Mouse (Mus musculus): Measurements from ENCODE around the gene Ubac2. TPM values are rescaled to one million over a fixed set of nuclear protein-coding genes. Genes with fewer than 3 reads are reported as not detected.

Ubac2 gene
- polyA plus RNA-seq, 1 experiment from 2014 or later, result 69.4 TPM

- H3K27me3 ChIP-seq (ENCODE audit: insufficient read depth, poor library complexity, severe bottlenecking), result no peaks in the 10 kb centered on the region
- no peaks in the 10 kb centered on the region for H3K9me3 ChIP-seq
- H3K4me1 ChIP-seq (replicated peaks), result no peaks in the 10 kb centered on the region; the same call in 1 of the 2 replicates
- H3K27ac ChIP-seq, result no peak overlapping the region
- no peak overlapping the region for H3K4me3 ChIP-seq
- H3K36me3 ChIP-seq, result 0 out of 2 replicates have a peak, but pooled peaks cover 4% of the 10 kb centered on the region
- WGBS, result 90% methylated on average over 2 of the region's 2 CpGs
- DNase-seq (ENCODE audit: low spot score), result no peak
Measured at GRCm38 (mm10) chr14:121897773-121898172, 19.4 kb downstream of the Ubac2 start.

- DNase-seq (ENCODE audit: low spot score), result no peak
- H3K27me3 ChIP-seq (ENCODE audit: insufficient read depth, poor library complexity, severe bottlenecking), result no peaks in the 10 kb centered on the region
- 92% methylated on average over 11 of the region's 11 CpGs for WGBS
- H3K36me3 ChIP-seq, result 0 out of 2 replicates have a peak, but pooled peaks cover 4% of the 10 kb centered on the region
- H3K4me3 ChIP-seq, result no peak overlapping the region
- no peaks in the 10 kb centered on the region; the same call in 1 of the 2 replicates for H3K4me1 ChIP-seq (replicated peaks)
- H3K27ac ChIP-seq, result no peak overlapping the region
- H3K9me3 ChIP-seq, result no peaks in the 10 kb centered on the region
Measured at GRCm38 (mm10) chr14:121898509-121898908, 20.1 kb downstream of the Ubac2 start.

GRCm38 (mm10) chr14:121899071-121899470, 20.7 kb downstream of the Ubac2 start:
- Histone ChIP-seq H3K4me3 (no peak overlapping the region), H3K27me3 (ENCODE audit: insufficient read depth, poor library complexity, severe bottlenecking) (no peaks in the 10 kb centered on the region), H3K9me3 (no peaks in the 10 kb centered on the region), H3K4me1 (replicated peaks) (no peaks in the 10 kb centered on the region; the same call in 1 of the 2 replicates), H3K27ac (no peak overlapping the region), H3K36me3 (0 out of 2 replicates have a peak, but pooled peaks cover 4% of the 10 kb centered on the region)
- no peak for DNase-seq (ENCODE audit: low spot score)
- WGBS, result 87% methylated on average over 3 of the region's 3 CpGs

DNA sequence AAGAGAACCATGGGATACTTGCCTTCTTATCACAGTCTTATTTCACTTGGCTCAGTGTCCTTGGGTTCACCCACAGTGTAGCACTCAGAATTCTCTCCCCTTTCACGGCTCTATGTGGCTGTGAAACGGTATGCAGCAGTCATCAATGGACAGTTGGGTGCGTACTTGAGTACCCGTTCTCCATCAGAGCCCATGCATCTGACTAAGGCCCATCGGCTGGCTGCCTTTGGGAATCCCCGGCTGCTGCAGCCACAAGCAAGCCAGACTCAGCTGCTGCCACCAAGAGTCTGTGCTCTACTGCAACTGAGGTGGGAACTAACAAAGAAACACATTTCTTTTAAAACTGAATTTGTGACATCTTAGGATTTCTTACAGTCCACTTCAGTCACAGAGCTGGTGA, 23.1 kb downstream of the Ubac2 start:
- Histone ChIP-seq H3K36me3 (peaks cover 20% of the 10 kb centered on the region), H3K4me3 (no peak overlapping the region), H3K27me3 (ENCODE audit: insufficient read depth, poor library complexity, severe bottlenecking) (no peaks in the 10 kb centered on the region), H3K9me3 (no peaks in the 10 kb centered on the region), H3K27ac (no peak overlapping the region), H3K4me1 (replicated peaks) (no peaks in the 10 kb centered on the region)
- no peak for DNase-seq (ENCODE audit: low spot score)
- 94% methylated on average over 6 of the region's 6 CpGs for WGBS

DNA sequence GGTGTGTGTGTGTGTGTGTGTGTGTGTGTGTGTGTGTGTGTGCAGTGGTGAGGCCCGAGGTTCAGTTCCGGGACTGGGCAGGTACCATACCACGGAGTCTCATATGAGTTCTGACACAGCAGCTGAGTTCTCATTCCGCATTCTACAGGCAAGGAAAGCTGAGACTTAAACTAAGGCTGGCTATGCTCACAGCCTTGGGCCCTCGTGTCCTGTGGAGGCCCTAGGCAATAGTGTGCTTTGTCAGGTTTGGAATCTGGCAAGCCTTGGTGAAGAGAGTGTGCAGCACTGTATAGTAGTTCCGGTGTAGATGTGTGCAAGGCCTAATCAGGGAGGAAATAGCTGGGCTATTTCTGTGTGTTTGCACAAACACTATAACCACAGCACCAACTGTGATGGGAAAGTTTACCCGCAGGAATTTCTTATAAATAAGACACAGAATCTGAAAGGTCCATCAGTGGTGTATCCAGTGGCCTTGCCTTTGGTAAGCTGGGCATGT, 25.0 kb downstream of the Ubac2 start:
- WGBS, result 93% methylated on average over 7 of the region's 7 CpGs
- Histone ChIP-seq H3K4me1 (replicated peaks) (no peaks in the 10 kb centered on the region), H3K27me3 (ENCODE audit: insufficient read depth, poor library complexity, severe bottlenecking) (no peaks in the 10 kb centered on the region), H3K27ac (no peak overlapping the region), H3K36me3 (peaks cover 38% of the 10 kb centered on the region), H3K4me3 (no peak overlapping the region), H3K9me3 (no peaks in the 10 kb centered on the region)
- no peak for DNase-seq (ENCODE audit: low spot score)

DNA sequence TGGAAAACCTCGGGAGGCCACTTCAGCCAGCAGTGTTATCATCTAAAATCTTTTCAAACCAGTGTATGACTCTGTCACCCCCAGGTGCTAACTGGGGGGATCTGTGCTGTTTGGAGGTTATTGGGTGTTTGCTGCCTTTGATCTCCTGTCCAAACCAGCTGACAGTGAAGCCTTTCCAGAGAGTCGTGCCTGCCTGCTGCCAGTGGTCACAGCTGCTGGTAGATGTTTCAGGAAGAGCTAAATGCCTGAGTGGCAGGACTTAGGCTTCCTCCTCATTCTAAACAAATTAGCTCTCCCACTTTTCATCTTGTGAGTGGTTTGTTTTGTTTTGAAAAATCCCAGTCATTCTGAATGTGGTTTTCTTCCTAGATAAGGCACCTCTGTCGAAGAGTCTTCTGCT, 26.3 kb downstream of the Ubac2 start:
- no peaks in the 10 kb centered on the region for H3K4me1 ChIP-seq (replicated peaks)
- no peak overlapping the region for H3K4me3 ChIP-seq
- H3K9me3 ChIP-seq, result no peaks in the 10 kb centered on the region
- H3K36me3 ChIP-seq, result peaks cover 49% of the 10 kb centered on the region
- H3K27me3 ChIP-seq (ENCODE audit: insufficient read depth, poor library complexity, severe bottlenecking), result no peaks in the 10 kb centered on the region
- no peak overlapping the region for H3K27ac ChIP-seq
- WGBS, result 75% methylated on average over 3 of the region's 3 CpGs
- no peak for DNase-seq (ENCODE audit: low spot score)

DNA sequence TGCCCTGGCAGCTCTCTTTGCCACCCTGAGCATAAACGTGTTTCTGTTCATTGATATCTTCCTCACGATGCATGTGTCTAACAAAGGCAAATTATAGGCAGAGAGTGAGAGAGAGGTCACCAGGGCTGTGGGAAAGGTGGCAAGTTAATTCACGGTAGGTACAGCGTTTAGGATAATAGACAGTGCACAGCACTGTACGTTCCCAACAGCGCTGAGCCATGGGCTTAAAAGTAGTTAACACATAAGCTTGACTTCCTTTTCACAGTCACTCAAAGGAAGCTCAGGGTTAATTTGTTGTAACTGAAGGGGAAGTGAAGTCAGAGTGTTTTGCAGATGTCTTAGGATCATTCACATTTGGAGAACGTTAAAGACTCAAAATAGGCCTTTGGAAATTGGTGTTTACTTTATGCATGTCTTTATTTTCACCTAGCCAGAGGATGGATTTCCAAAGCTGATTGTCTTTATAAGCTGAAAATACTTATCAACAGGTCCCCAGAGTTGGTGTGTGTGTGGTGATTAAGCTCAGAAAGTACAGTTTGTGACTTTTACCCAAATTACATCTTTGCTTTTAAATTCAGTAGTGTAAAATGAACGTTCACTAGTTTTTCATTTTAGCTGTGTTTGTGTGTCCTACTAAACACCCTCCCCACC, 28.0 kb downstream of the Ubac2 start:
- Histone ChIP-seq H3K36me3 (peaks cover 64% of the 10 kb centered on the region), H3K4me1 (replicated peaks) (no peaks in the 10 kb centered on the region), H3K9me3 (no peaks in the 10 kb centered on the region)

DNA sequence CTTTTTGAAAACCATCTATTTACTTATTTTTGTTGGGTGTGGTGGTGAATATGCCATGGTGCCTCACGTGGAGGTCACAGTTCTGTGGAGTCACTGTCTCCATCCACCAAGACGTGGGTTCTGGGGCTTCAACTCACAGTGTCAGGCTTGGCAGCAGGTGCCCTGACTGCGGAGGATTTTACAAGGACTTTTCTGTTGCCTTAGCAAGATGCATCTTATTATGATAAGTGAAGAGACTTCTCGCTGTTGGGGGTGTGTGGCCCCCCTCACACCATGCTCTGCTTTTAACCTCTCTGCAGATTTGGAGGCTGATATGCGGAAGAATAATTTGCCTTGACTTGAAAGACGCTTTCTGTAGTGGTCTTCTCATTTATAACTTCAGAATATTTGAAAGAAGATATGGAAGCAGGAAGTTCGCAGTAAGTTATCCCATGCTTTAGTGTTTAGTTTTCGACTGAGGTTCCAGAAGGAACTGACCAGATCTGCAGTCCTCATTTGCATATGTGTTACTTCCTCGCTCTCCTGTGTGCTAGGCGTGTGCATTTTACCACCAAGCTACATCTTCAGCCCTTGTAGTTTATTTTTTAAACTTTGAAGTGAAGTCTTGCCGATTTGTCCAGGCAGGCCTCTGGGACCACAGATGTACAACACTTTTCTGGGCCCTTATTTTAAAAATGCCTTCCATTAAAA, 28.7 kb downstream of the Ubac2 start:
- no peak overlapping the region for H3K4me3 ChIP-seq
- H3K36me3 ChIP-seq, result peaks cover 69% of the 10 kb centered on the region
- no peaks in the 10 kb centered on the region for H3K27me3 ChIP-seq (ENCODE audit: insufficient read depth, poor library complexity, severe bottlenecking)
- no peak overlapping the region for H3K27ac ChIP-seq
- H3K4me1 ChIP-seq (replicated peaks), result no peaks in the 10 kb centered on the region
- no peak for DNase-seq (ENCODE audit: low spot score)
- H3K9me3 ChIP-seq, result no peaks in the 10 kb centered on the region
- 91% methylated on average over 11 of the region's 11 CpGs for WGBS

More for the DNA sequence above, 28.0 kb downstream of the Ubac2 start:
- DNase-seq (ENCODE audit: low spot score), result no peak
- no peaks in the 10 kb centered on the region for H3K27me3 ChIP-seq (ENCODE audit: insufficient read depth, poor library complexity, severe bottlenecking)
- H3K4me3 ChIP-seq, result no peak overlapping the region
- no peak overlapping the region for H3K27ac ChIP-seq
- 92% methylated on average over 8 of the region's 8 CpGs for WGBS

DNA sequence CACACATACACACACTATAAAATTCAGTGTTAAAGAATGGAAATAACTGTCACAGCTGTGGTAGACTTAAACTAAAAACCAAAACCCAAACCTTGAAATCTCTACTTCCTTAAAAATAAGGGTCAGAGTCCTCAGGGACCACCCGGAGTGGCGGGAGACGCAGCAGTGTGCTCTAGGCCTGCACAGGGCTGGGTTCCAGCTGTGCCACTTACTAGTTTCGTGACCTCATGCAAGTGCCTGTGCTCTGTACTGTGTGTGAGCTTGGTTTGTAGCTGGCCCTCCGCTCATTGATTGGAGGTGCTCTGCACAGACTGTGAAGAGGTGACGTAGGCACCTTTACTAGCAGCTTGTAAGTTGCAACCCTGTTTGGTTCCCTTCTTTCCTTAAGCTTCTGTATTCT, 31.4 kb downstream of the Ubac2 start:
- Histone ChIP-seq H3K36me3 (peaks cover 76% of the 10 kb centered on the region), H3K27ac (no peak overlapping the region)
- 94% methylated on average over 6 of the region's 6 CpGs for WGBS

DNA sequence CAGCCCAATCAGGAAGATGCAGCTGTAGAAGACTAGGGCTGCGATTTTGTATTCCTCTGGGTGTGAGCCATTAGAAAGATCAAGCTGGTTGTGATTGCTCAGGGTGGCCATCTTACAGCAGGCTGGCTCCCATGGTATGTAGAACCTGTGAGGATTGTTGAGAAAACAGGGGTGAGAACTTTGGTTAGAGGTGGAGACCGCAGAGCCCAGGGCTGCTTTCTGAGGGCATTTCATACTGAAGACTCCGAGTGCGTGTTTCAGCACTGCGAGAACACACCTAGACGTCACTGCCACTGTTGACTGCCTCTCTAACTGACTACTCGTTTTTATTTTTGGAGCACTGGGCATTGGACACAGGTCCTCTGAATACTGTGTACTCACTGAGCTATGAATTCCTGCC, 34.1 kb downstream of the Ubac2 start:
- peaks cover 71% of the 10 kb centered on the region for H3K36me3 ChIP-seq
- no peak for DNase-seq (ENCODE audit: low spot score)
- H3K27ac ChIP-seq, result no peak overlapping the region
- no peaks in the 10 kb centered on the region for H3K27me3 ChIP-seq (ENCODE audit: insufficient read depth, poor library complexity, severe bottlenecking)
- H3K4me3 ChIP-seq, result no peak overlapping the region
- no peaks in the 10 kb centered on the region for H3K4me1 ChIP-seq (replicated peaks)
- H3K9me3 ChIP-seq, result no peaks in the 10 kb centered on the region
- WGBS, result 94% methylated on average over 7 of the region's 7 CpGs

More for the DNA sequence above, 31.4 kb downstream of the Ubac2 start:
- no peak for DNase-seq (ENCODE audit: low spot score)
- no peak overlapping the region for H3K4me3 ChIP-seq
- no peaks in the 10 kb centered on the region for H3K9me3 ChIP-seq
- H3K27me3 ChIP-seq (ENCODE audit: insufficient read depth, poor library complexity, severe bottlenecking), result no peaks in the 10 kb centered on the region
- no peaks in the 10 kb centered on the region for H3K4me1 ChIP-seq (replicated peaks)

DNA sequence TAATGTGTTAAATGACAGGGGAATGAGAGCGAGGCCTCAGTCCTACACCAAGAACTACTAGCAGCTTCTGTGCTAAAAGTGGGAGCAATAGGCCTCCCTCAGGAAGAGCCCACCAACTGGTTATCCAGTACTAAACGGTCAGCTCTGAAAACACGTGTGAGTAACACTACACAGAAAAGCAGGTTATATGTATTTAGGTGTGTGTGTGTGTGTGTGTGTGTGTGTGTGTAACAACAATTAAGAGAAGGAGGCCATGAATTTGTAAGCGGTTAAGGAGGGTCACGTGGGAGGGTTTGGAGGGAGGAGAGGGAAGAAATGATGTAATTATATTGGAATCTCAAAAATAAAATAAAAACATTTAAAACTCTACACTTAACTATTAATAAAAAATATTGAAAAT, 36.7 kb downstream of the Ubac2 start:
- Histone ChIP-seq H3K27ac (no peak overlapping the region), H3K4me1 (replicated peaks) (no peaks in the 10 kb centered on the region; the same call in 1 of the 2 replicates), H3K36me3 (peaks cover 52% of the 10 kb centered on the region), H3K27me3 (ENCODE audit: insufficient read depth, poor library complexity, severe bottlenecking) (no peaks in the 10 kb centered on the region), H3K9me3 (no peaks in the 10 kb centered on the region), H3K4me3 (no peak overlapping the region)
- DNase-seq (ENCODE audit: low spot score), result no peak
- 94% methylated on average over 5 of the region's 5 CpGs for WGBS

DNA sequence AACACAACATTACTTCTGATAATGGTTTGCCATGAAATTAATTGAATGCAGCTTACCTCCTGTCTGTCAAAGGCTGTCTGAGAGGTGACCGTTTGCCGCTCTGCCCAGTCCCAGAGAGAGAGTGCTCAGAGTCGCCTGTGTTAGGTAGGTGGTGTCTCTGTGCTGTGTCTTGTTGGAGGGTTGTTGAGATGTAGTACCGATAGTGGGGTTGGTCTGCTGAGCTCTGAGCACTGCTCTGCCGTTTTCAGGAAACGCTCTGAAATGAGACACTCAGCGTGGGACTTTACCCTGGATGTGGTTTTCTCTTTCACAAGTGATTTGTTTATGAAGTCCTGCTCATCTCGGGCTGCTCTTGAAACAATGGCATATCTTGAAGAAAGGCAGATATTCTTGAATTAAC, 37.2 kb downstream of the Ubac2 start, which contains the start of gene Gpr18:
Gene Gpr18, minus strand, starts transcription at position 161 of the 400 bp plus-strand sequence.
- no peak within 1 kb of the TSS for H3K27ac ChIP-seq
- no peak for DNase-seq (ENCODE audit: low spot score)
- no peak within 1 kb of the TSS for H3K4me3 ChIP-seq
- H3K9me3 ChIP-seq, result no peaks in the 10 kb centered on the region
- H3K4me1 ChIP-seq (replicated peaks), result no peaks in the 10 kb centered on the region; the same call in 1 of the 2 replicates
- H3K27me3 ChIP-seq (ENCODE audit: insufficient read depth, poor library complexity, severe bottlenecking), result no peaks in the 10 kb centered on the region
- H3K36me3 ChIP-seq, result peaks cover 47% of the 10 kb centered on the region
- WGBS, result 86% methylated on average over 8 of the region's 8 CpGs

Measured in hindbrain, embryonic 10.5 days (tissue).